11 mouse cellular contexts compared by ENCODE assay signal in the genomic region with DNA sequence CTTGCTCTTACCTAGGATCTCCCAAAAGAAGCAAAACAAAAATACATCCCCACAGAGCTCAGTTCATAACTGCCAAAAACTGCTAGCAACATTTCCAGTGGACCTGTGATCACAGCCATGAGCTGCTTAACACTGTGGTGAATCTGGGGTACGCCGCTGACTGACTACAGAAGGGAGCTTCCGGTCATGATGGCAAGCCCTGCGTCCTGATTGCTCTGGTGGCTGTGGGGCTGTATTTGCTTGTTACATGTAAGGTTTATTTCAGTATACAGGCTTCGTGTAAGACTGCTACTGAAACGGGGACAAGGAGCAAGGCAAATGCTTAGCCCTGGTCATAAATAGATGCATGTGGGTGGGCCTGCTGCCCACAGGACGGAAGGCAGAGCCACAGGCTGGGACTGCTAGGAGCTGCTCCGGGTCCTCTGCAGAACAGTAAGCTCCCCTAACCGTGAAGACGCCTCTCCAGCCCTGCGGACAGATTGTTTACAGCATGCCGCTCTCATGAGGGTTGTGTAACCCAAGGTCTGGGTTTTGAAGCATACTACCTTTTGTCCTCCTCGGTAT.
DNase-seq lines count a peak whose midpoint lies in the region; ATAC-seq lines count a peak whose summit lies in the region.
"Had no signal": no experiment of that assay in that cellular context is flagged by ENCODE, and none has a peak within 500 bp of the region (broad histone marks: within the 10 kb centered on the region; RNA-seq: fewer than 3 reads in every experiment).

No protein-coding gene starts in this region.

- ATAC-seq in heart, embryonic 14.5 days (ENCODE audit: insufficient number of reproducible peaks, insufficient read depth, low FRiP score, low read depth), result no peak
- ATAC-seq in forebrain, embryonic 11.5 days (replicated peaks; ENCODE audit: low FRiP score), result no peak
- peak; percentile 15; the same call in 1 of the 2 replicates for ATAC-seq in midbrain, embryonic 16.5 days

- H3K4me3 ChIP-seq in heart, embryonic 14.5 days (ENCODE audit: control insufficient read depth in 1 of 2, insufficient read depth in 1 of 2, low read depth in 1 of 2, low read length in 2 of 2), result no peak overlapping the region
- no peak overlapping the region for H3K4me3 ChIP-seq in forebrain, embryonic 11.5 days (ENCODE audit: low read depth, low read length)
- no peak overlapping the region for H3K4me3 ChIP-seq in midbrain, embryonic 16.5 days (ENCODE audit: low read depth, low read length)

- 0 out of 2 replicates have a peak overlapping the region, but pooled peaks have one; percentile 17 for H3K9ac ChIP-seq in heart, embryonic 14.5 days (ENCODE audit: low read length)
- H3K9ac ChIP-seq in forebrain, embryonic 11.5 days (ENCODE audit: low read length), result no peak overlapping the region
- H3K9ac ChIP-seq in midbrain, embryonic 16.5 days (ENCODE audit: low read depth, low read length), result no peak overlapping the region

- H3K9me3 ChIP-seq in heart, embryonic 14.5 days (ENCODE audit: control insufficient read depth, low read length), result no peaks in the 10 kb centered on the region
- no peaks in the 10 kb centered on the region for H3K9me3 ChIP-seq in forebrain, embryonic 11.5 days (ENCODE audit: control insufficient read depth, low read length)
- H3K9me3 ChIP-seq in midbrain, embryonic 16.5 days (replicated peaks; ENCODE audit: control insufficient read depth, low read length, poor library complexity, severe bottlenecking), result no peaks in the 10 kb centered on the region

- H3K4me2 ChIP-seq in heart, embryonic 14.5 days (ENCODE audit: low read length), result no peak overlapping the region
- H3K4me2 ChIP-seq in forebrain, embryonic 11.5 days (ENCODE audit: low read depth, low read length, severe bottlenecking), result no peak overlapping the region
- peak overlapping the region; percentile 13; the same call in 1 of the 2 replicates for H3K4me2 ChIP-seq in midbrain, embryonic 16.5 days (ENCODE audit: low read length)

- 71% methylated on average over 13 of the region's 13 CpGs for WGBS in heart, embryonic 14.5 days
- 84% methylated on average over 13 of the region's 13 CpGs for whole genome bisulfite sequencing in forebrain, embryonic 11.5 days
- 63% methylated on average over 13 of the region's 13 CpGs for WGBS in midbrain, embryonic 16.5 days

- 0 out of 4 replicates have a peak overlapping the region, but pooled peaks of 1 of the 2 experiments have one; percentile 24 for H3K27ac ChIP-seq in heart, embryonic 14.5 days (replicated peaks in 1 of 2; ENCODE audit: control insufficient read depth in 1 of 2, insufficient read depth in 1 of 2, low read depth in 2 of 2, low read length in 2 of 2)
- 0 out of 2 replicates have a peak overlapping the region, but pooled peaks have one; percentile 25 for H3K27ac ChIP-seq in forebrain, embryonic 11.5 days (ENCODE audit: low read depth, low read length)
- H3K27ac ChIP-seq in midbrain, embryonic 16.5 days (ENCODE audit: low read length), result peak overlapping the region; percentile 52; the same call in 1 of the 2 replicates

- peaks cover 14 to 26% of the 10 kb centered on the region in 2 experiments; a peak in 3 of 4 replicates for H3K4me1 ChIP-seq in heart, embryonic 14.5 days (ENCODE audit: control insufficient read depth in 2 of 2, insufficient read depth in 2 of 2, low read length in 2 of 2)
- H3K4me1 ChIP-seq in forebrain, embryonic 11.5 days (replicated peaks; ENCODE audit: control insufficient read depth, insufficient read depth, low read length), result peaks cover 6% of the 10 kb centered on the region; the same call in 1 of the 2 replicates
- H3K4me1 ChIP-seq in midbrain, embryonic 16.5 days (ENCODE audit: control insufficient read depth, insufficient read depth, low read length), result peaks cover 33% of the 10 kb centered on the region

- H3K27me3 ChIP-seq in heart, embryonic 14.5 days (ENCODE audit: control insufficient read depth, insufficient read depth, low read length), result no peaks in the 10 kb centered on the region
- no peaks in the 10 kb centered on the region for H3K27me3 ChIP-seq in forebrain, embryonic 11.5 days (ENCODE audit: control insufficient read depth, insufficient read depth, low read length)
- H3K27me3 ChIP-seq in midbrain, embryonic 16.5 days (ENCODE audit: control insufficient read depth, insufficient read depth, low read depth, low read length), result no peaks in the 10 kb centered on the region

- DNase-seq in heart, adult 8-10 months (ENCODE audit: low spot score), result no peak
- DNase-seq in cerebellum, adult 11-12 months, result peak; percentile 60
- no peak for DNase-seq in forebrain, embryonic 11.5 days (ENCODE audit: low spot score)
- no peak for DNase-seq in ovary, postnatal 36 days (ENCODE audit: low spot score)
- DNase-seq in thymus, adult 18-20 months, result no peak
- DNase-seq in adipocyte (ENCODE audit: low spot score), result no peak
- DNase-seq: adrenal gland, postnatal 36 days; gastrocnemius, postnatal 14 days; lung, adult 18-20 months had no signal

- H3K36me3 ChIP-seq in heart, embryonic 14.5 days (ENCODE audit: control insufficient read depth, insufficient read depth, low read length), result peaks cover 5% of the 10 kb centered on the region
- no peaks in the 10 kb centered on the region; the same call in 1 of the 2 replicates for H3K36me3 ChIP-seq in forebrain, embryonic 11.5 days (ENCODE audit: control insufficient read depth, insufficient read depth, low read length)
- no peaks in the 10 kb centered on the region for H3K36me3 ChIP-seq in midbrain, embryonic 16.5 days (ENCODE audit: control insufficient read depth, insufficient read depth, low read length)
